Mouse (Mus musculus): ENCODE measurements around the gene Prl. TPM values are rescaled to one million over a fixed set of nuclear protein-coding genes. Genes with fewer than 3 reads are reported as not detected.
"Not testable (repeated sequence)": the region's sequence is repeated elsewhere in the genome, so short reads cannot be mapped to it uniquely, and the experiment has no call there.

Prl gene
- polyA plus RNA-seq, 1 experiment, result not detected

DNA sequence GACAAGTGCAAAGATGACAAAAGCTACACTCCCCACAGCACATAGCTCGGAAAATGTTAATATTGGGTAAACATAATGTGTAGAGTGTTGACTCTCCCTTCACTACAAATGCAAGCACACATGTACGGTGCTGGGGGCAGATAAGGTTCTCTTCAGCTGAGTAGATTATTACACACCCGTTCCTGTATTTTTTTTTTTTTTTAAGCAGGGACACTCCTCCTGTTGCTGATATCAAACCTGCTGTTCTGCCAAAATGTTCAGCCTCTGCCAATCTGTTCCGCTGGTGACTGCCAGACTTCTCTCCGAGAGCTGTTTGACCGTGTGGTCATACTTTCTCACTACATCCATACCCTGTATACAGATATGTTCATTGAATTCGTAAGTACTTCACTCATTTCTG, 1.8 kb downstream of the Prl start:
- H3K27me3 ChIP-seq (ENCODE audit: control insufficient read depth, insufficient read depth, insufficient read length), result no peaks in the 10 kb centered on the region
- no peak overlapping the region for H3K4me2 ChIP-seq (ENCODE audit: low read depth)
- H3K36me3 ChIP-seq (ENCODE audit: control insufficient read depth, insufficient read depth), result no peaks in the 10 kb centered on the region
- no peaks in the 10 kb centered on the region for H3K79me2 ChIP-seq (ENCODE audit: control insufficient read depth, insufficient read depth)
- H3ac ChIP-seq (ENCODE audit: control insufficient read depth, insufficient read length), result no peak overlapping the region
- H3K4me3 ChIP-seq, result no peak overlapping the region
- TF ChIP-seq REST (IDR thresholded peaks at IDR 0.05; ENCODE audit: insufficient read depth, insufficient read length), result no peak
- no peak for TF ChIP-seq POLR2AphosphoS2 (IDR thresholded peaks at IDR 0.05; ENCODE audit: insufficient read length, low read depth)
- TF ChIP-seq POLR2A (IDR thresholded peaks at IDR 0.05; ENCODE audit: insufficient read length, low read depth), result no peak
- TF ChIP-seq MAX (IDR thresholded peaks at IDR 0.05; ENCODE audit: low read depth), result no peak
- no peak for TF ChIP-seq TCF12 (IDR thresholded peaks at IDR 0.05; ENCODE audit: insufficient read depth, poor library complexity, severe bottlenecking)
- TF ChIP-seq SRF (IDR thresholded peaks at IDR 0.05; ENCODE audit: control insufficient read depth, insufficient read length, low read depth), result no peak
- TF ChIP-seq MYOG (IDR thresholded peaks at IDR 0.05; ENCODE audit: control insufficient read depth in 1 of 3, insufficient read depth in 1 of 3, insufficient read length in 2 of 3, low read depth in 2 of 3), result no peak
- no peak for TF ChIP-seq E2F4 (IDR thresholded peaks at IDR 0.05; ENCODE audit: insufficient read depth)
- TF ChIP-seq MYOD1 (IDR thresholded peaks at IDR 0.05; ENCODE audit: control insufficient read depth in 1 of 3, insufficient read length in 2 of 3, low read depth in 2 of 3), result no peak
- no peak for TF ChIP-seq CEBPB (IDR thresholded peaks at IDR 0.05; ENCODE audit: insufficient read depth, poor library complexity, severe bottlenecking)
- TF ChIP-seq TCF3 (IDR thresholded peaks at IDR 0.05; ENCODE audit: insufficient read length, low read depth), result no peak
- TF ChIP-seq USF1 (IDR thresholded peaks at IDR 0.05; ENCODE audit: low read depth), result no peak

- not testable (repeated sequence) for H3K79me2 ChIP-seq (ENCODE audit: control insufficient read depth, insufficient read depth); H3K27me3 ChIP-seq (ENCODE audit: control insufficient read depth, insufficient read depth, insufficient read length); H3ac ChIP-seq (ENCODE audit: control insufficient read depth, insufficient read length); H3K36me3 ChIP-seq (ENCODE audit: control insufficient read depth, insufficient read depth); H3K4me3 ChIP-seq; H3K4me2 ChIP-seq (ENCODE audit: low read depth)
These were observed 36.5 kb downstream of the Prl start, which contains the start of gene Prl3d1 for GRCm38 (mm10) chr13:27093890-27094289. Gene Prl3d1 (plus strand): TSS chr13:27094190.

Other genes starting within 250 kb of the Prl start
- not detected for gene Prl3d1, start 36.6 kb downstream of the Prl start, polyA plus RNA-seq (2012; fragmentation: generic; extraction: Trizol)
- gene Prl3d2, start 64.1 kb downstream of the Prl start, polyA plus RNA-seq (2012; fragmentation: generic; extraction: Trizol), result not detected
- not detected for gene Prl3d3, start 99.2 kb downstream of the Prl start, polyA plus RNA-seq (2012; fragmentation: generic; extraction: Trizol)
- gene Prl3c1, start 139.1 kb downstream of the Prl start, polyA plus RNA-seq (2012; fragmentation: generic; extraction: Trizol), result not detected
- gene Prl3b1, start 184.3 kb downstream of the Prl start, polyA plus RNA-seq (2012; fragmentation: generic; extraction: Trizol), result not detected
- gene Prl3a1, start 201.9 kb downstream of the Prl start, polyA plus RNA-seq (2012; fragmentation: generic; extraction: Trizol), result not detected